Mouse (Mus musculus): ENCODE measurements around the gene Cebpa. TPM values are rescaled to one million over a fixed set of nuclear protein-coding genes. Genes with fewer than 3 reads are reported as not detected.
A peak's percentile ranks its signal among the peaks of the same experiment; 100 is the strongest.

Cebpa gene
- polyA plus RNA-seq (2015; fragmentation: Nextera tagmentation; extraction: Ambion mirVana): 1.9 and 2.3 TPM in 2 replicates

GRCm38 (mm10) chr7:35118841-35119413, at the start of gene Cebpa:
Gene Cebpa (plus strand): TSS chr7:35119293.
- Histone ChIP-seq H3K27me3 (ENCODE audit: insufficient read depth, low read length) (peaks cover 5% of the 10 kb centered on the region; the same call in 1 of the 2 replicates), H3K9ac (ENCODE audit: low read depth, low read length) (peak within 1 kb of the TSS; percentile 35), H3K36me3 (ENCODE audit: insufficient read depth, low read length) (no peaks in the 10 kb centered on the region), H3K4me1 (replicated peaks; ENCODE audit: insufficient read depth, low read length) (peaks cover 9% of the 10 kb centered on the region; the same call in 1 of the 2 replicates), H3K9me3 (replicated peaks; ENCODE audit: low read length) (no peaks in the 10 kb centered on the region), H3K4me3 (replicated peaks; ENCODE audit: low read depth, low read length) (peak within 1 kb of the TSS; percentile 57), H3K4me2 (ENCODE audit: low read length) (peak within 1 kb of the TSS; percentile 96), H3K27ac (peak within 1 kb of the TSS; percentile 84)
- TF ChIP-seq CTCF (IDR thresholded peaks at IDR 0.05; ENCODE audit: low read depth): peak; percentile 86
- peak; percentile 96 for DNase-seq (ENCODE audit: low spot score)
- WGBS: under 1% methylated on average over 50 of the region's 50 CpGs
- peak; percentile 89 for ATAC-seq (replicated peaks; ENCODE audit: low FRiP score, low read depth)

GRCm38 (mm10) chr7:35076645-35077044, 42.4 kb upstream of the Cebpa start:
- Histone ChIP-seq H3K27me3 (ENCODE audit: insufficient read depth, low read length) (no peaks in the 10 kb centered on the region), H3K9ac (ENCODE audit: low read depth, low read length) (no peak overlapping the region), H3K27ac (no peak overlapping the region), H3K9me3 (replicated peaks; ENCODE audit: low read length) (no peaks in the 10 kb centered on the region), H3K4me1 (replicated peaks; ENCODE audit: insufficient read depth, low read length) (no peaks in the 10 kb centered on the region; the same call in 1 of the 2 replicates), H3K4me2 (ENCODE audit: low read length) (no peak overlapping the region), H3K36me3 (ENCODE audit: insufficient read depth, low read length) (no peaks in the 10 kb centered on the region), H3K4me3 (replicated peaks; ENCODE audit: low read depth, low read length) (no peak overlapping the region)
- DNase-seq (ENCODE audit: low spot score) (no peak), ATAC-seq (replicated peaks; ENCODE audit: low FRiP score, low read depth) (no peak)
- TF ChIP-seq CTCF (IDR thresholded peaks at IDR 0.05; ENCODE audit: low read depth): no peak
- 39% methylated on average over 5 of the region's 5 CpGs for WGBS

DNA sequence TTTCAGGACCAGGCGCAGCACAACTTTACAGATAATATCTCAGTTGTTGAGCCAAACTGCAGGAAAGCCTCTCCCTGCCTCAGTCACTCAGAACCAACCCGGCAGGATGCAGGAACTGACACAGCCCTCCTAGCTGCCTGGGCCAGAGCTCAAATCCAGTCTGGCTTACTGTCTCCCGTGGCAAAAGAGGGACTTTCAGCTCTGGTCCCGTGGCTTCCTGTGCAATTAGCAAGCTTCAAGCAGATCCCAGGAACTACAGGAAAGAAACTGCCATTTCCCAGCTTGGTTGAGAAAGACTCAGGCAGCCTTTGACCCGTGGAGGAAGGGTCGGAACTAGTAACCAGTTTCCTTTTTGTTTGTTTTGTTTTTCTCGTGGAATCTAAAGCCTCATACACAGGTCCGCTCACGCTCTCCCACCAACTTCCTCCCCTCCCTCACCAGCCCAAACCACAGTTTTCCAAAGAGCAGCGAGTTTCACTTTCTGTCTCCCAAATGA, 38.2 kb upstream of the Cebpa start:
- WGBS: 6% methylated on average over 10 of the region's 10 CpGs
- DNase-seq (ENCODE audit: low spot score) (peak; percentile 80), ATAC-seq (replicated peaks; ENCODE audit: low FRiP score, low read depth) (peak; percentile 49; the same call in 1 of the 2 replicates)
- no peaks in the 10 kb centered on the region for H3K9me3 ChIP-seq (replicated peaks; ENCODE audit: low read length)
- peak overlapping the region; percentile 24; the same call in 1 of the 2 replicates for H3K9ac ChIP-seq (ENCODE audit: low read depth, low read length)
- H3K4me2 ChIP-seq (ENCODE audit: low read length): peak overlapping the region; percentile 41
- TF ChIP-seq CTCF (IDR thresholded peaks at IDR 0.05; ENCODE audit: low read depth): no peak
- no peaks in the 10 kb centered on the region for H3K36me3 ChIP-seq (ENCODE audit: insufficient read depth, low read length)
- no peaks in the 10 kb centered on the region for H3K27me3 ChIP-seq (ENCODE audit: insufficient read depth, low read length)
- H3K27ac ChIP-seq: peak overlapping the region; percentile 83
- no peaks in the 10 kb centered on the region; the same call in 1 of the 2 replicates for H3K4me1 ChIP-seq (replicated peaks; ENCODE audit: insufficient read depth, low read length)
- H3K4me3 ChIP-seq (replicated peaks; ENCODE audit: low read depth, low read length): no peak overlapping the region

DNA sequence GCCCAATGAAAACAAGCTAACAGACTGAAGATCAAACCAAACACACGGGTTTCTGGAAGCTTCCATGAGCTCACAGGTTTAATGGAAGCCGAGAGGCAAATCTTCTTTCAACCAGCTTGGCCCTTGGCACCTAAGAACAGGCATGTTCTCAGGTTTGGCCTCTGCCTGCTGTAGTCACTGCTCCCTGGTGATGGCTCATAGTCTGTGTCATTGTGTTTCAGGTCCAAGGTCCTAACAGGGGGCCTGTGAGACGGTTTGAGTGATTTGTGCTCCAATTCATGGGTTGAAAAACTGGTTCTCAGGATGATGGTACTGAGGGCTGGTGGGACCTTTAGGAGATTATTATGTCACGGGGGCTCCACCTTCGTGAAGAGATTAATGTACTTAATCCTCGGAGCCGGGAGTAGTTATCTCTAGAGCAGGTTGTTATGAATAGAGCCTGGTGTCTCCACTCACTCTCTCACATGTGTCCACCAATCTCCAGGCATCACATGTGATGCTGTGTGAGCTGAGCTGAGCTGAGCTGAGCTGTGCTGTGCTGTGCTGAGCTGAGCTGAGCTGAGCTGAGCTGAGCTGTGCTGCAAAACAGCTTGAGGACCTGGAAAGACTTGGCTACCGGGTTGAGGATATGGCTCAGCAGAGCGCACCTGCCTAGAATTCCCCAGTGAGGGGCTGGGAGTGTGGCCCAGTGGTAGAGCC, 37.5 kb upstream of the Cebpa start:
- DNase-seq (ENCODE audit: low spot score) (no peak), ATAC-seq (replicated peaks; ENCODE audit: low FRiP score, low read depth) (no peak)
- no peaks in the 10 kb centered on the region for H3K36me3 ChIP-seq (ENCODE audit: insufficient read depth, low read length)
- peak overlapping the region; percentile 83 for H3K27ac ChIP-seq
- H3K9me3 ChIP-seq (replicated peaks; ENCODE audit: low read length): no peaks in the 10 kb centered on the region
- peak overlapping the region; percentile 41 for H3K4me2 ChIP-seq (ENCODE audit: low read length)
- no peak overlapping the region for H3K9ac ChIP-seq (ENCODE audit: low read depth, low read length)
- no peak for TF ChIP-seq CTCF (IDR thresholded peaks at IDR 0.05; ENCODE audit: low read depth)
- 75% methylated on average over 9 of the region's 9 CpGs for WGBS
- H3K4me3 ChIP-seq (replicated peaks; ENCODE audit: low read depth, low read length): no peak overlapping the region
- no peaks in the 10 kb centered on the region; the same call in 1 of the 2 replicates for H3K4me1 ChIP-seq (replicated peaks; ENCODE audit: insufficient read depth, low read length)
- no peaks in the 10 kb centered on the region for H3K27me3 ChIP-seq (ENCODE audit: insufficient read depth, low read length)

DNA sequence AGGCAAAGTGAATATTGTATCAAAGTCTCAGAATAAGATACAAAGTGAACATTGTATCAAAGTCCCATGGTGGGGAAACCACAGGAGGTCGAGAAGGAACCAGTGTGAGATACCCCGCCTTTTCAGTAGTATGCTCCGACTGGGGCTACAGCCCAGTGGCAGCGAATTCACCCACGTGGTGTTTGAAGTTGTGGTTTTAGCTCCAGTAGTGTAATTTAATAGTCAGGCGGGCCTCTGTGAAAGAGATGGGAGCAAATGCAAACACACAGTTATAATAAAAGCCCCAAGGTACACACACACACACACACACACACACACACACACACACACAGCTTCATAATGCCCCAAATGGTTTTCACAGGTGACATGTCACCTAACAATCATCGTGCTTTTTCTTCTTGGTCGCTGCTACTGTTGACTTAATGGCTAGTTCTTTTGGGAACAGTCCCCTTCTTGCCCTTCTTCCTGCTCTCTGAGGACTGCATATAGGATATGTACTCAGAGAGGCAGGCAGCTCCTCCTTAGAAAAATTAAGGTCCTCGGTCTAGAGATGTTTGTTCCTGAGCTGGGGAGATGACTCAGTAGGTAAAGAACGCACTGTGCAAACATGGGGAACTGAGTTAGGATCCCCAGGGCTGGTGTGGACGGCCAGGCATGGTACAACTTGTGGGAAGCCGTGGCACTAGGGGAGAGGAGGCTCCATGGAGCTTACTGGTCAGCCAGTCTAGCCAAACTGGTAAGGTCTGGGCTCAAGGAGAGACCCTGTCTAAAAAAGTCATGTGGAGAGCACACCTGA, 34.3 kb upstream of the Cebpa start:
- H3K4me1 ChIP-seq (replicated peaks; ENCODE audit: insufficient read depth, low read length): no peaks in the 10 kb centered on the region; the same call in 1 of the 2 replicates
- no peak for ATAC-seq (replicated peaks; ENCODE audit: low FRiP score, low read depth)
- no peak overlapping the region for H3K4me3 ChIP-seq (replicated peaks; ENCODE audit: low read depth, low read length)
- 72% methylated on average over 12 of the region's 12 CpGs for WGBS
- no peak overlapping the region for H3K9ac ChIP-seq (ENCODE audit: low read depth, low read length)
- no peaks in the 10 kb centered on the region for H3K27me3 ChIP-seq (ENCODE audit: insufficient read depth, low read length)
- H3K4me2 ChIP-seq (ENCODE audit: low read length): no peak overlapping the region
- DNase-seq (ENCODE audit: low spot score): no peak
- no peak for TF ChIP-seq CTCF (IDR thresholded peaks at IDR 0.05; ENCODE audit: low read depth)
- no peaks in the 10 kb centered on the region for H3K36me3 ChIP-seq (ENCODE audit: insufficient read depth, low read length)
- no peaks in the 10 kb centered on the region for H3K9me3 ChIP-seq (replicated peaks; ENCODE audit: low read length)
- H3K27ac ChIP-seq: no peak overlapping the region
